Mouse (Mus musculus) CH12F3 (cell line): ENCODE measurements around the gene Mthfd1l.

Experiments used
- in situ Hi-C: fragments of 300-500 bp; cut with MboI; formaldehyde crosslinking; loops from 2 replicates; pipeline ENCODE4 v1.14.3; 2020; ENCODE audit warnings: low sequenced_read_pairs

The Mthfd1l gene

DNA sequence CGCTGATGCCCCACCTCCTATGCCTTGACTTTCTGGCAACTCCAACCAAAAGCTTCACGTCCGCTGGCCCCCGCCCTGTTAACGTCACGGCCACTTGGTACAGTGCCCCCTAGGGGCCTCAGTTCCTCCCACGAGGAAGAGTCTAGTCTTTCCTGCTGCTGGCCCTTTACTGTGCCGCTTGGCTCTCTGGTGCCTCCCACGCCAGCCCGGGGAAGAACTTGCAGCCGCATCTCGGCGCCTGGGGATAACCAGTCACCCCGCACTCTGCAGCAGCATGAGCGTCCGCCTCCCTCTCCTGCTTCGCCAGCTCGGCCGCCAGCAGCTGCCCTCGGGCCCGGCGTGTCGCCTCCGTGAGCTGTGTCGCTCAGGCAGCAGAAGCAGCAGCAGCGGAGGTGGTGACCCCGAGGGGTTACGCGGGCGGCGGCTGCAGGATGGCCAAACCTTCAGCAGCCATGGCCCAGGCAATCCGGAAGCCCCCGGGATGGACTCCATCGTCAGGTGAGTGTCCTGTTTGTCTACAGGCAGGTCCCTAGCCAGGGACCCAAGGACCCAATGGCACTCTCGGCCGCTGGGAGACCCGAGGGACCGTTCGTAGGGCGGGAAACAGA lies at the start of gene Mthfd1l:
TSS of gene Mthfd1l (plus strand) at position 138 of the 608 bp plus-strand sequence.
- in situ Hi-C loops = no loop called here

DNA sequence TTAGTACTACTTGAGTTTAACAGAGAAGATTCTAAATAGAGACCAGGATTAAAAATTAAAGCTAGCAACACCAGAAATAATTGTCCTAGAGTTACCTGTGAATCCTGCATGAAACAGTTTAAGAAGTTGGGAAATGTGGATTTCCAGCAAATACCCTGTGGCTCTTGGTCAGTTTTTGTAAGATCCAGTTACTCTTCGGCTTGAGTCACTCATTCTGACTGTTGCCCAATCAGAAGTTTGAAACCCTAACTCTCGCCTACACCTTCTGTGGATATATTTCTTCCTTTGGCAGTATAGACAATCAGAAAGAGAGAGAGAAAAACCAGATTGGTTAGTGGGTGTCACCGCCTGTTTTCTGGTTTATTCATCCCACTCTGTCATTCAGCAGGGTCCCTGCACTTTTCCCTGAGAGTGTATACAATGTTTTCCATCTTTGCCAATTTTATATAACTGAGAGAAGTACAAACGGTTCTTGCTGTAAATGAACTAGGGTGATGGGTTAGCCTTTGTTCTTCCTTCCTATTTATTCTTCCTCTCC lies 44.8 kb upstream of the Mthfd1l start:
- in situ Hi-C loops = no loop called here

GRCm38 (mm10) chr10:3931831-3932230 lies 41.1 kb upstream of the Mthfd1l start:
- in situ Hi-C loops = no loop called here

- in situ Hi-C loops = no loop called here
These were observed 39.5 kb upstream of the Mthfd1l start for GRCm38 (mm10) chr10:3933311-3933940.

DNA sequence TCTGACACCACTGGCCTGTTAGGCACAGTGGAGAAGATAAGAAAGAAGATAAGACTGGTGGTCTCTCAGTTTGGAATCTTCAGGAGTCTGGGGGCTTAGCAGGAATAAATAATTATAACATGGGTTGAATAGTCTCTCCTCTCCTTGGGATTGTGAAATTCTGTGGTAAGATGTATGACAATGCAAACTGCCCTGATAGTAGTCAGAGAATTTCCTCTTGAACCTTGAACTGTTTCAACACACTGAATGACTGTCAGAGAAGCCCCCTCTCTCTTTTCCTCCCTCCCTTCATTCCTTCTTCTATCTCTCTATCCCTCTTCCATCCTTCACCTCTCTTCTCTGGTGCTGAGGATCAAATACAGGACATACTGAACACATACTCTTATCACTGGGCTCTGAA lies 36.1 kb upstream of the Mthfd1l start:
- in situ Hi-C loops = no loop called here

DNA sequence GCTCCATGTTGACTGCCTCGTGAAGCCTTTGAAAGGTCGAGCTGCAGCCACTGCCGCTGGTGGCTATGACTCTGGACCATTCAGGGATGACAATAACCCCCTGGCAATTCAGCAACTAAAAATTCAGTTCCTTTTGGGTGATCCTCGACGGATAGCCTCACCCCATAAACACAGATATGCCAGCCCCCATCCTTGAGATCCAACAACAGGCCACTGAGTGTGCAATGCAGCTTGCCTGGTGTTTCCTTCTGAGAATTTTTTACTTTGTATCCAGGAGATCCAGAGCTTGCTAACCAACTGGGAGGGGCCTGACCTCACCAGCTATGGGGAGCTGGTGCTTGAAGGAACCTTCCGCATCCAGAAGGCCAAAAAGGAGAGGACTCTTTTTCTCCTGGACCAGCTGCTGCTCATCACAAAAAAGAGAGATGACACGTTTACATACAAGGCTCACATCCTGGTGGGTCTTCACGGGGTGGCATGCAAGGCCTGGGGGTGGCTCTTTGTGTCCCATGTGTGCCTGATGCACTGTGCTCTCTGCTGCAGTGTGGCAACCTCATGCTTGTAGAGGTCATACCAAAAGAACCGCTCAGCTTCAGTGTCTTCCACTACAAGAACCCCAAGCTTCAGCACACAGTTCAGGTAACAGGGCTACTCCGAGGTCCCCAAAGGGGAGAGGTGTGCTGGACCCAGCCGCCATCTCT lies 32.9 kb upstream of the Mthfd1l start:
- in situ Hi-C loops = no loop called here

DNA sequence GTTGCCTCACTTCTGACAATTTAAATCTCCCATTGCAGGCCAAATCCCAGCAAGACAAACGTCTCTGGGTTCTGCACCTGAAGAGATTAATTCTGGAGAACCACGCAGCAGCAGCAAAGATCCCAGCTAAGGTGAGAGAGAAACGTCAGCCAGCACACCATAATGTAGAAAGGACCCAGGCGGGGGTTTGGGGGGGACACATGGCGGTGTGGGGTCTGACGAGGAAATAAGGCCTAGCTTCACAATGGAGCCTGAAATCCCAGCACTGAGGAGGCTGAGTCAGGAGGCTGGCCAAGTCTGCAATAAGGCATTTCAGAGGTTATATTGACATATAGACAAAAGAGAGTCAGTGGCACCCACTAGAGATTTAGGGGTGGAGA lies 32.3 kb upstream of the Mthfd1l start:
- in situ Hi-C loops = no loop called here

- in situ Hi-C loops = no loop called here
These were observed 31.7 kb upstream of the Mthfd1l start for GRCm38 (mm10) chr10:3941054-3941757.

DNA sequence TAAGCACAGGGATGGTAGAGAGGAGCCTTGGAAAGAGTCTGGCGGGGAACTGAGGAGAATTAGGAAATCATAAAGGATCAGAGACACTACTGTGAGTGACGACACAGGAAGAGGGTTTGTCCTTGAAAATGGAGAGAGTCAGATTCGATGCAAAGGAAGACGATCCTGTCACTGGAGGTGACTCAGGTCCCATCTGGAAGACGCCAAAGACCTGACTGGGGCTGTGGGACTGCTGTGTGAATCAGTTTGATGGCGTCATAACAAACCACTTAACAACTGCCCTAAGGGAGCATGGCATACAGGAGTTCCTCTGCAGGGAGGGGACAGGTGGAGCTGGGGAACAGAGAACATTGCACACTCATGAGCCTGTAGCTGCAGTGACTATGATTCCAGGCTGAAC lies 30.6 kb upstream of the Mthfd1l start:
- in situ Hi-C loops = no loop called here

DNA sequence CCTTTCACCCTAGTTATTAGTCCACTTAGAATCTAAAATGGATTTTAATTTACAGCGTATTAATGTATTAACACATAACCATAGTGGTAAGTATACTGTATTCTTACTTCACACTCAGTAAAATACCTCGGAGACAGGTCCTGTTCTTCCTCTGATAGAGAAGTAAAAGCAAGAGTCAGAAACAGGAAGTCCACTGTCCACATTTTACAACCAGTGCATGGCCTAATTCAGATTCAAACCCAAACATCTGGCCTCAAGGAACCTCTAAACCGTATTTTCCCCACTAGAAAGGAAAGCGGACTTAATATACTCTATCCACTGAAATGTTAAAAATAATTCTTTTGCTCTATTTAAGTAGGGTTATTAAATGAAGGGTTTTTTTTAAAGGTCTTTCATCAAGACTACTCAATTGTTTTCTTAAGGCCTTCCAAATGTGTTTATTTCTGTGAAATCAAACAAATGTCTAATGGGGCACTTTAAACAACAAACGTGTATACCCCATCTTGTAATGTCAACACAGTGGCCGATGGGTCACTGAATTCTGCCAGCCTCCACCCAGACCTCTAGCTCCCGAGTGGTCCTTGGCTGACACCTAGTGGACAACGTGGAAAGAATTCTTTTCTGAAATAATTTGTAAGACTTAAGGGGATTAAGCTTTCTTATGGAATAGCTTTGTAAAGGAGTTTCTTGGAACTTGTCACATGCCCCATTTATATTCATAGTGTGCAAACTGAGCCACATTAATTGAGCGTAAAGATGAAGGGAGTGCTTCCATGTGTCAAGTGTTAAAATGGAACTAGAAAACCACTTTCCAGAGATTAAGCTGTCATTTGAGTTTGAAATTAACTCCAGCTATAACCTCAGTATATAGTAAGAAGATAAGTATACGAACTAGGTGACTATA lies 29.2 kb upstream of the Mthfd1l start:
- in situ Hi-C loops = no loop called here

DNA sequence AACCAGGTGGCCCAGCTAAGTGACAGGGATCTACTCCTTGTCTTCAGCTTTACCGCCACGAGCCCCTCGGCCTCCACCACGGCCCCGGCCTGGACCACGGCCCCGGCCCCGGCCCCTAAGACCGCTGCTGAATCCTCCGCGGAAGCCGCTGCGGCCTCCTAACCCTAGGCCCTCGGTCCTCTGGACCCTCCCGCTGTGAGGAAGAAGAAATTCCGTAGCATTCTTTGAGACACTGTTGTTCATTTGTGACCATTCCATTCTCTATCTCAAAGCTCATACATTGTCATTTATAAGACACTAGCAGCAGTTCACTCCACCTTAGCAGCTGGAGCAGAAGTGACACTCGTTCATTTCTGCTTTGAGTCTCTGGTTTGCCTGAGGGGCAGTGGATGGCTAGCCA lies 26.0 kb upstream of the Mthfd1l start:
- in situ Hi-C loops = loop anchor here (5.0 kb wide), 1 partner anchor 400 kb away; no protein-coding TSS in a partner anchor

GRCm38 (mm10) chr10:3947346-3947745 lies 25.6 kb upstream of the Mthfd1l start:
- in situ Hi-C loops = loop anchor here (5.0 kb wide), 1 partner anchor 400 kb away; no protein-coding TSS in a partner anchor

DNA sequence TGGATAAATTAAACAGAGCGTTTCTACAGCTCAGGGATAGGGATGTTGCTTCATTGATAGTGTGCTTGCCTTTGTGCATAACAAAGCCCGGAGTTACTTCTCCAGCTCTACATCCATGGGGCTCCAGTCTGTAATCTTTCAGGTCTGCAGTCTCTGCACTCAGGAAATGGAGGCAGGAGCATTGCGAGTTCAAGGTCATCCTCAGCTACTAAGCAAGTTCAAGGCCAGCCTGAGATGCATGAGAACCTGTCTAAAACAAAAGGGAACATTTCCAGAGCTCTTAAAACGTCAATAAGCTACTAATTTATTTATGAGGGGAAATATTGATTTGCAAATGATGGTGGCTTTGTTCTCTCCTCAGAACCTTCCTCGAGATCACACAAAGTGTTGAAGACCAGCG lies 23.6 kb upstream of the Mthfd1l start:
- in situ Hi-C loops = loop anchor here (5.0 kb wide), 1 partner anchor 402 kb away; no protein-coding TSS in a partner anchor

DNA sequence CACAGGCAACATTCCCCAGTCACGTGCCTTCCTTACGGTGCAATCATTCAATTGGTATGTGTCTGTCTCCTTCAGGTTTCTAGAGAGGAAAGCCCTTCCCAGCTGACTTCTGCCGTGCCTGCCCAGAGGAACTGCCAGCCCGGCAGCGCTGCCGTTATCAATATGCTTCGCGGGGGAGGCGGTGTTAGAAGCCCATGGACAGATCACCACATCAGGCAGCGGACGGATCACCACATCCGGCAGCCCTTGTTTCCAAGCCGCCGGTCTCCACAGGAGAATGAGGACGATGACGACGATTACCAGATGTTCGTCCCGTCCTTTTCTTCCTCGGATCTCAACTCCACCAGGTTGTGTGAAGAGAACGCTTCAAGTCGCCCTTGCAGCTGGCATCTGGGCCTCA lies 16.4 kb upstream of the Mthfd1l start:
- in situ Hi-C loops = no loop called here

DNA sequence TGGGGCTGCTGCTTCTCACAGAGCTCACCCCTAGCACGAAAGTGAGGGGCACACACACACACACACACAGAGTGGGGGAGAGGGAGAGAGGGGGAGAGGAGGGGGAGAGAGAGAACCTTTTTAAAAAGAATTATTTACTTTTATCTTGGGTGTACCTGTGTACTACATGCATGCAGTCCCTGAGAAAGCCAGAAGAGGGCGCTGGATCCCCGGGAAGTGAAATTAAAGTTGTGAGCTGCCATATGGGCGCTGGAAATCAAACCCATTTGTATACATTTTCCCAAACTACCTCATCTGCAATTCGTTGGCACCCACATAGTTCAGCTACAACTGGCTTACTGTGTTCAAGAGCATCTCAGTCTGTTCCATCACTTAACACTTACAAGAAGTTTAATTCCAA lies 14.3 kb upstream of the Mthfd1l start:
- in situ Hi-C loops = no loop called here

GRCm38 (mm10) chr10:3969026-3969425 lies 3.9 kb upstream of the Mthfd1l start:
- in situ Hi-C loops = no loop called here

DNA sequence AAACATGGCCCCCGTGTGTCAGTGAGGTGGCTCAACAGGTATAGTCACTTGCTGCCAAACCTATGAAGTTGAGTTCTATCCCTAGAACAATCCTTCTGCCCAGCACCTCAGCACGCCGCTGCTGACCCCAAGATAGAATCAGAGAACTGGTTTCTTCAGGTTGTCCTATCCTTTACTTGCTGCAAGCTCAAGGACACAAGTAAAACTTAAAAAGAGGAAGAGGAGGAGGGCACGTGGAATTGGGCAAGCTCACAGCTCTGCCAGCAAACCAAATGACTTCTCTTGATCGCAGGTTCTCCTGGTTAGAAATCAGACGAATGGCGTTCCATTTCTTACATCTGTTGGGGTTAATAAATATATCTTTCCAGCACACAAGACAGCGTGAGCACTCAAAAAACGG lies 681 bp upstream of the Mthfd1l start:
- in situ Hi-C loops = no loop called here

DNA sequence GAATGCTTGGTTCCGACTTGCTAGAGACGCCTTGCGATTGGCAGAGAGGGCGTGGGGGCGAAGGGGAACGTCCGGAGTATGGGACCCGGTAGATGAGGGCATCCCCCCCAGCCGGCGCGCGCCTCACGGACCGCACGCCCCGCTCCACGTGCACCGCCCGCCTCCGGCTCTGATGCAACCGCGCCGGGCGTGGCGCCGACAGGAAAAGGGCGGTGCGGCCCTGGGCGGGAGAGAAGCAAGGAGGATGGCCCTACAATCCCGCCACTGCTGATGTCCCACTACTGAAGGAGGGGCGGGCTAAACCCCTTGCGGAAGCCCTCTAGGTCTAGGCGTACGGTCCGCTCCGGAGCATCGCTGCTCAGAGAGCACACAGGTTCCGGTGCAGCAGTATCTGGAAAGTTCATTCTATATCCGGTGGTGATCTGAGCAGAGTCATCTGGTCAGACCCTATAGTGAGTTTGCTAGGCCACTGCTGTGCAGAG lies 712 bp downstream of the Mthfd1l start:
- in situ Hi-C loops = no loop called here

- in situ Hi-C loops = no loop called here
These were observed 1.5 kb downstream of the Mthfd1l start for GRCm38 (mm10) chr10:3974380-3974779.
